In genomic region chr4:57318525-57319212, GRCm38 (mm10) we compare ENCODE assay signal across 8 mouse cellular contexts. TPM values are rescaled to one million over a fixed set of nuclear protein-coding genes. Genes with fewer than 3 reads are reported as not detected.
DNase-seq lines count a peak whose midpoint lies in the region; ATAC-seq and TF ChIP-seq lines count a peak whose summit lies in the region.

No protein-coding gene starts in this region.

- peak; percentile 45 to 78 for DNase-seq in adrenal gland, adult (ENCODE audit: inconsistent age in 2 of 2, low spot score in 1 of 2)
- no peak for DNase-seq in adrenal gland, adult 8-10 months
- no peak for DNase-seq in lung, postnatal 4 days
- DNase-seq in kidney, adult 2 months = peak; percentile 88
- no peak for DNase-seq in spleen, adult 18-20 months
- DNase-seq in cerebellum, adult 2 months = no peak

- H3K9me3 ChIP-seq in lung, embryonic 15.5 days = no peaks in the 10 kb centered on the region
- H3K9me3 ChIP-seq in liver, embryonic 15.5 days (replicated peaks) = no peaks in the 10 kb centered on the region

- no peak overlapping the region for H3K4me3 ChIP-seq in lung, embryonic 15.5 days
- H3K4me3 ChIP-seq in kidney, adult 2 months (ENCODE audit: insufficient read depth, low read depth, low read length) = no peak overlapping the region
- H3K4me3 ChIP-seq in liver, embryonic 15.5 days (replicated peaks) = no peak overlapping the region
- no peak overlapping the region for H3K4me3 ChIP-seq in cerebellum, adult 2 months (replicated peaks; ENCODE audit: insufficient read depth, low read depth, low read length)

- peaks cover 24% of the 10 kb centered on the region for H3K4me1 ChIP-seq in lung, embryonic 15.5 days
- peaks cover 2% of the 10 kb centered on the region; the same call in 1 of the 2 replicates for H3K4me1 ChIP-seq in kidney, adult 2 months (ENCODE audit: control insufficient read depth, insufficient read depth, low read length)
- peaks cover 4% of the 10 kb centered on the region; the same call in 1 of the 2 replicates for H3K4me1 ChIP-seq in liver, embryonic 15.5 days (replicated peaks)
- H3K4me1 ChIP-seq in cerebellum, adult 2 months (ENCODE audit: control insufficient read depth, insufficient read depth, low read length) = peaks cover 4% of the 10 kb centered on the region; the same call in 1 of the 2 replicates

- peaks cover 23% of the 10 kb centered on the region; the same call in 1 of the 2 replicates for H3K27me3 ChIP-seq in lung, embryonic 15.5 days
- H3K27me3 ChIP-seq in kidney, adult 2 months (replicated peaks; ENCODE audit: control insufficient read depth, insufficient read depth, low read length) = no peaks in the 10 kb centered on the region
- no peaks in the 10 kb centered on the region for H3K27me3 ChIP-seq in liver, embryonic 15.5 days
- H3K27me3 ChIP-seq in cerebellum, adult 2 months (ENCODE audit: control insufficient read depth, insufficient read depth, low read length) = no peaks in the 10 kb centered on the region; the same call in 1 of the 2 replicates

- H3K9ac ChIP-seq in lung, embryonic 15.5 days = no peak overlapping the region
- no peak overlapping the region for H3K9ac ChIP-seq in liver, embryonic 15.5 days

- no peak for TF ChIP-seq POLR2A in kidney, adult 2 months (IDR thresholded peaks at IDR 0.05; ENCODE audit: low read depth, low read length)
- TF ChIP-seq POLR2A in cerebellum, adult 2 months (IDR thresholded peaks at IDR 0.05; ENCODE audit: borderline replicate concordance, insufficient read depth, low read length) = no peak

- H3K4me2 ChIP-seq in lung, embryonic 15.5 days = no peak overlapping the region
- H3K4me2 ChIP-seq in liver, embryonic 15.5 days = peak overlapping the region; percentile 19; the same call in 1 of the 2 replicates

- WGBS in lung, embryonic 15.5 days = 7% methylated on average over 10 of the region's 10 CpGs
- 4% methylated on average over 10 of the region's 10 CpGs for WGBS in kidney, adult 2 months
- 34% methylated on average over 10 of the region's 10 CpGs for WGBS in liver, embryonic 15.5 days (ENCODE audit: insufficient replicate concordance)
- 16% methylated on average over 10 of the region's 10 CpGs for WGBS in cerebellum, adult 2 months

- H3K36me3 ChIP-seq in lung, embryonic 15.5 days = no peaks in the 10 kb centered on the region
- H3K36me3 ChIP-seq in kidney, adult 2 months (ENCODE audit: control insufficient read depth, insufficient read depth, low read length) = no peaks in the 10 kb centered on the region
- no peaks in the 10 kb centered on the region for H3K36me3 ChIP-seq in liver, embryonic 15.5 days (replicated peaks)

- H3K27ac ChIP-seq in lung, embryonic 15.5 days = peak overlapping the region; percentile 52
- H3K27ac ChIP-seq in kidney, adult 2 months (ENCODE audit: insufficient read depth, low read depth, low read length) = peak overlapping the region; percentile 36; the same call in 1 of the 2 replicates
- H3K27ac ChIP-seq in liver, embryonic 15.5 days (replicated peaks) = no peak overlapping the region
- no peak overlapping the region for H3K27ac ChIP-seq in cerebellum, adult 2 months (ENCODE audit: insufficient read depth, low read length)

- TF ChIP-seq CTCF in kidney, adult 2 months (conservative IDR thresholded peaks at IDR 0.05; ENCODE audit: insufficient read depth, insufficient read length, low read depth, low read length) = no peak
- TF ChIP-seq CTCF in cerebellum, adult 2 months (IDR thresholded peaks at IDR 0.05; ENCODE audit: borderline replicate concordance, insufficient read depth, low read depth, low read length) = no peak

- peak; percentile 62; the same call in 1 of the 2 replicates for ATAC-seq in lung, embryonic 15.5 days (ENCODE audit: borderline replicate concordance, extremely low read depth, low FRiP score, low TSS enrichment)
- peak; percentile 56; the same call in 1 of the 2 replicates for ATAC-seq in liver, embryonic 15.5 days (ENCODE audit: insufficient read depth)

RNA-seq across cellular contexts. Expression of gene Ptpn3, which starts 17.0 kb away (rescaled TPM):
- 10 to 100 TPM; 31.1 to 57.6 (median 40.2) TPM for total RNA-seq in adrenal gland, adult 8-10 months (2022)
- 4.5 and 4.6 TPM in 2 replicates for polyA plus RNA-seq in lung, embryonic 15.5 days (2015; fragmentation: Nextera tagmentation; extraction: Ambion mirVana)
- polyA plus RNA-seq in kidney, adult 2 months (2012; rRNA removed) = 17.7 and 18.1 TPM in 2 replicates
- 0.52 and 0.66 TPM in 2 replicates for polyA plus RNA-seq in liver, embryonic 15.5 days (2015; fragmentation: Nextera tagmentation; extraction: Ambion mirVana)
- 13.5 and 14.6 TPM in 2 replicates for polyA plus RNA-seq in cerebellum, adult 2 months (2012; rRNA removed)

Comparison
In these comparisons a context has a peak if more than half of its experiments do, and no peak if none do; other contexts are left out.
1. DNase-seq: peak in adrenal gland, adult (2 of 2) and kidney, adult 2 months (single experiment); none in adrenal gland, adult 8-10 months (single experiment), lung, postnatal 4 days (0 of 2), spleen, adult 18-20 months (0 of 2) and cerebellum, adult 2 months (0 of 2).
2. H3K27ac ChIP-seq: peak in lung, embryonic 15.5 days (single experiment) and kidney, adult 2 months (single experiment); none in liver, embryonic 15.5 days (single experiment) and cerebellum, adult 2 months (single experiment).